Mouse (Mus musculus) gastrocnemius, postnatal 10 days (tissue): ENCODE data around the gene Cnfn. TPM values are rescaled to one million over a fixed set of nuclear protein-coding genes. Genes with fewer than 3 reads are reported as not detected.
"Not testable (repeated sequence)": the region's sequence is repeated elsewhere in the genome, so short reads cannot be mapped to it uniquely, and the experiment has no call there.

Experiments used
- DNase-seq: peaks from one replicate; pipeline ENCODE4 v3.0.0; 2021; ENCODE audit warnings: mixed read lengths
- long read RNA-seq, 2 experiments: library from polyadenylated mRNA; stranded (forward); transcript quantifications; one replicate each; pipeline ENCODE4 v2.0.0; 2021
- total RNA-seq, 2 experiments: library from RNA; stranded (reverse); gene quantifications; 2 replicates each; pipeline ENCODE4 v1.2.3; 2021

Gene Cnfn
- total RNA-seq = not detected
- long read RNA-seq, experiment 1 = 0 reads
- long read RNA-seq, experiment 2 = 0 reads

GRCm38 (mm10) chr7:25369058-25369749, at the start of gene Cnfn:
TSS of gene Cnfn (minus strand) at chr7:25369724.
- DNase-seq = no peak

GRCm38 (mm10) chr7:25417597-25417996, 48.1 kb upstream of the Cnfn start:
- no peak for DNase-seq

DNA sequence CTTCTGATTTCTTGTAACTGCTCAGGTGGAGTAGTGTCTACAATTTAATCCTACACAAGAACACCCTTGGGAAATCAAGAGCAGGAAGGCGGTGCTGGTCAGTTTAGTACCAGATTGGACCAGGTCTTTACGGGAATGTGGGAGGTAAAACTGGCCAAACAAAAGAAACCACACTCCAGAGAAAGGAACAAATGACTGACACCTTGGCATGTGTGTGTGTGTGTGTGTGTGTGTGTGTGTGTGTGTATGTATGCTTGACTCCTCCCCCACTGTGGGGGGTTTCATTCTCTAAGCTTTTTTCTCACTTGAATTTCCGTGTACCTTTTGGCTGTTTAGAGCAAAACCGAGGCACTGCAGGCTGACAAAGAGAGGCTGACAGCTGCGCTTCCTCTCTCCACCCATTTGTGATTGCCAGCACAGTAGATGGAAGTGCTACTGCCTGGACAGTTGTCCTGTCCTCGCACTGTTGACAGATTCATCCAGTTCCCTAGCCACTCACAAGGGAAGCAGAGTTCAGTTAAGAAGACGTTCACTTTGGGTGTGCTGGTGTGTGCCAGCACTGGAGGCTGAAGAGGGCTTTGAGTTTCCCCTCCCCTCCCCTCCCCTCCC, 43.4 kb upstream of the Cnfn start, which contains the start of gene Cxcl17:
Gene Cxcl17 (minus strand): TSS at position 54 of the 609 bp plus-strand sequence.
- no peak for DNase-seq

DNA sequence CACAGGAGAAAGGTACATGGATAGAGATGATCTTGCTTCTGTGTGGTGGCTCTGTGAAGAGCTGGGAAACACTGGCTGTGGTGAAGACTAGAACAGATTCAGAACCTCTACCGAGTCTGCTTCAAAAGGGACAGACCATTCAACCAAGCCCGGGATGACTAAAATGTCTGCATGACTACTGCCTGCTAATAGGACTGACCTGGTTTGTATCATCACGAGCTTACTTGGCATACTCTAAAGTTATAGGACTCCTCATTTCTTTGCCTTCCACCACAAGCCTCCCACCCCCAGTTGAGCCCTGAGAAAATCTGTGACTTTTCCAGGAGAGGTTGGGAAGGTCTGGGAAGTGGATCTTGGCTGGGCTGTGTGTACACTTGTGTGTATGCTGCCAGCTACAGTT, 42.3 kb upstream of the Cnfn start:
- no peak for DNase-seq

- no peak for DNase-seq
Observed at GRCm38 (mm10) chr7:25410969-25411615, 41.6 kb upstream of the Cnfn start.

- DNase-seq = no peak
Observed at GRCm38 (mm10) chr7:25409114-25409760, 39.7 kb upstream of the Cnfn start.

DNA sequence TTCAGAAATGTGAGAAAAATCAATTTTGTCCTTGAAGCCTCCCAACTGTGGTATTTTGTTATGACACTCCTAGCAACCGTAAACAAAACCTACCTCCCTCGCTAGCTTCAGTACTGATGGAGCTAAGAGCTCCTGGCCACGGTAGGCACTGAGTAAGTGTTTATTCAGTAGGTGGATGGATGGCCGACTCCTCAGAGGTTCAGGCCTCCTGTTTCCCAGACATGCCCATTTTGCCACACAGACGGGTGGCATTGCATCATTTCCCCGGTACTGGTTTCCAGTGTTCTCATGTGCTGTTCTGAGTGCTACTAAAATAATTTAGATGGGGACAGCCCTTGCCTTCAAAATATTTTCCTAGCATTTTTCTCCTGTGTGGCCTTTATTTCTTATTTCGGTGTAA, 36.9 kb upstream of the Cnfn start:
- no peak for DNase-seq

DNA sequence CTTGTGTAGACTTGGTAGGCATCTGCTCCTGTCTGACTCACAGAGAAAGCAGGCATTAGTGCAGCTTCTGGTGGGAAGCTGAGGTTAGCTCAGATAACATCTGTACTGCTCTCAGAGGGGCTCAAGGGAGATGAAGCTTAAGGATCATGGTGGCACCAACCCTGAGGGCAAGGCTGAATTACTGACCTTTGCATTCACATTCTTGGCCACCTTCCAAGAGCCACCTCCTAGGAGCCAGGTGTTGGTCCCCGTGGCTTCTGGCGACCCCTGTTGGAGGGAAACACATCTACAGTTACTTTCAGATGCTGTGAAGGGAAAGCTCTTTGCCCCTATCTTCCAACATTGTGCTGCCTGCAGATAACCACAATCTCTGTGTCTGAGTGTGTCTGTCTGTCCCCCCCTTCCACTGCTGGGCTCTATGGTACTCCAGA, 33.2 kb upstream of the Cnfn start:
- no peak for DNase-seq

DNA sequence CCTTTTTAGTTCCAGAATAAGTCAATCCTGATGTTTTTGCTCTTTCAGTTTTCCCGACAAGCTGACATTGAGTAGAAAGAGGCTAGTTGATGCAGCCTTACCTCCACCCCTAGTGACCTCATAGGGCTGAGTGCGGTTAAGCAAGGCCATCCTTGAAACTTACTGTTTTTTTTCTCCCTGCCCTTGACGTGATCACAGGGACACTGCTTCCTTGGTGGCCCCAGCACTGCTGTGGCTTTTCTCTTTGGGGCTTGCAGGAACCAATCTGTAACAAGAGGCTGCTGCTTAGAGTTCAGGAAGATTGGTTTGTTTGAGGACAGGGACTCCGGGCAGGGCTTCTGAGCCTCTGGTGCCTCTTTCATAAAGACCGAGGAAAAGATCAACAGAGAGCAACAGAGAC, 32.5 kb upstream of the Cnfn start:
- DNase-seq = no peak

GRCm38 (mm10) chr7:25401551-25401950, 32.0 kb upstream of the Cnfn start:
- no peak for DNase-seq

DNA sequence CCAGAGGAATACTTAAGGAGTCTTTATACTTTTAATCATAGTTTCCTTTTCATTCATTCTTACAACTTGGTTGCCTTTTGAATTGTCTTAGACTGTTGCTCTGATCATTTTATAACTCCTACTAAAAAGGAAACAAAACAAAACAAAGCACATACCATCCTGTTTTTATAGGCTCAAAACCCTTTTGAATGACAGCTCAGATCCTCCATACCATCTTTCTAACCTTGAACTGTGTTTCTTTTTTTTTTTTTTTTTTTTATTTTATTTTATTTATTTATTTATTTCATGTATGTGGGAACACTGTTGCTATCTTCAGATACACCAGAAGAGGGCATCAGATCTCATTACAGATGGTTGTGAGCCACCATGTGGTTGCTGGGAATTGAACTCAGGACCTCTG, 29.5 kb upstream of the Cnfn start:
- not testable (repeated sequence) for DNase-seq

DNA sequence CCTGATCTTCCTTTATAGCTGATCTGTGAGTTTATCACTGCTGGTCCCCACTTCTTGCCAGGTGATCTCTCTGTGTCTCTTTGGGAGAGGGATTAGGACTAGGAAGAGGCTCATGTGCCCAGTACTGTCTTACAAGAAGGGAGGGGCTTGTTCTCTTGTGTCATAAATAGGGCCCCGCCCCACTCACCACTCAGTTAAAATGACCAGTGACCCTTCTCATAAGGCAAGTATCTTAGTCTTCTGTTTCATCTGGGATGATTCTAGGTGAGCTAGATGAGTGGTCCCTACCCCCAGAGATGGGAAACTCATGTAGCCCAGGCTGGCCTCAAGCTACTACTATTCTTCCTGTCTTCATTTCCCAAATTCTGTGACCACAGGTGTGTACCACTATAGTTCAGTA, 29.1 kb upstream of the Cnfn start, which contains the start of gene Lipe:
Gene Lipe (minus strand): TSS at position 101 of the 400 bp plus-strand sequence.
- DNase-seq = no peak

DNA sequence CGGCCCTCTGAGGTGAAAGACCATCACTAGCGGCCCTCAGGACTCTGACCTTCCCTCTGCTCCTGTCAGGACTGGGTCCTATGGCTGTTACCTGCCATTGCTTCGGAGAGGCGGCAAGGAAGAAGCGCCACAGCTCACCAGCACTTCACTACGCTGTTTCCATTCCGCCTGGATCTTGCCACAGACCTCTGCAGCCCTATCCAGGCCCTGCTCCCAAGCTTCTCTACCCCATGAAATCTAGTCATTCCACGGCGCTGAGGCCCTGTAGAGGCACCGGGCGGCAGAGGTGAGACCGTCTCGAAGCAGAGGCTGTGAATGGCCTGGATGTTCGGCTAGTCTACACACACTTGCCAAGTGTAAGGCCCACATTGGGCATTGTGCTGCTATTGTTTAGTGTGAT, 27.1 kb upstream of the Cnfn start:
- no peak for DNase-seq

GRCm38 (mm10) chr7:25395558-25396521, 26.3 kb upstream of the Cnfn start:
- peak; percentile 98 for DNase-seq

GRCm38 (mm10) chr7:25395186-25395557, 25.6 kb upstream of the Cnfn start:
- no peak for DNase-seq

GRCm38 (mm10) chr7:25394754-25395153, 25.2 kb upstream of the Cnfn start:
- no peak for DNase-seq

- DNase-seq = no peak
Observed at GRCm38 (mm10) chr7:25393451-25394210, 24.1 kb upstream of the Cnfn start.

DNA sequence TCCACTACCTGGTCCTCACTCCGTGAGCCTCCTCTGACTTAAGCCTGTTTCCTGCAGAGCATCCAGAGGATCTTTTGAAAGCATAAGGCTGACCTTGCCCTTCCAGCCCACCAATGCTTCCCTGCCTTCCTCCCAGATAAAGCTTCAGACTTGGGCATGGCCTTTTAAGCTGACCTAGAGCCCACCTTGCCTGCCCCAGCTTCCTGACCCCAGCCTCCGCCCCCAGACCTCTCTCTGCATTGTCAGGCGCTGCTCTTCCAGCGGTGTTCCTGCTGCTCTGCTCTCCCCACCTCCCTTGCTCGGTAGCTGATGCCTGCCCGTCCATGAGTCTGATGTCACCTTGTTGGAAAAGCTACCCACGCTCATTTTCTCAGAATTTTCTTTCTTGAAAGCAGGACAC, 23.3 kb upstream of the Cnfn start:
- DNase-seq = no peak

GRCm38 (mm10) chr7:25391856-25392453, 22.4 kb upstream of the Cnfn start:
- DNase-seq = no peak

- no peak for DNase-seq
Observed at GRCm38 (mm10) chr7:25390986-25391385, 21.5 kb upstream of the Cnfn start.
